Mouse (Mus musculus) A20 (cell line): ENCODE measurements around the gene Ubtd2.

Experiments used
- DNase-seq: peaks from one replicate; pipeline ENCODE4 v3.0.0-alpha.2; 2011; ENCODE audit warnings: low read depth, low spot score

Ubtd2 gene

DNA sequence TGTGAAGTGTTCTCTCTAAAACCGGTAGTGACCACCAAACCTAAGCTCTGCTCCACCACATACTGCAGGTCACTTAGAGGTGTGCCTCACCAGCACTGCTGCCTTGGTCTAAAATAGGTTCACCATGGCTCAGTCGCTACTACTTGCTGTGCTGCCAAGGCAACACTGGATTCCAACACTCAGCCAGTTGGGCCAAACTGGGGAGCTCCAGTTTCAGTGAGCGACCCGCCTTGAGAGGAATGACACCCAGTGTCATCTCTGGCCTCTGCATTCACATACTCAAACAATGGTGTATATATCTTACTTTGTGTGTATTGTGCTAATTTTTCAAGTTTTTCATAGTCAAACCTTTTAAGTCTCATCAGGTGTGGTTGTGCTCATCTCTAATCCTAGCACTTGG is 63.6 kb downstream of the Ubtd2 start:
- no peak for DNase-seq

- DNase-seq, result no peak
Measured at GRCm38 (mm10) chr11:32519354-32519753, 64.2 kb downstream of the Ubtd2 start.

DNA sequence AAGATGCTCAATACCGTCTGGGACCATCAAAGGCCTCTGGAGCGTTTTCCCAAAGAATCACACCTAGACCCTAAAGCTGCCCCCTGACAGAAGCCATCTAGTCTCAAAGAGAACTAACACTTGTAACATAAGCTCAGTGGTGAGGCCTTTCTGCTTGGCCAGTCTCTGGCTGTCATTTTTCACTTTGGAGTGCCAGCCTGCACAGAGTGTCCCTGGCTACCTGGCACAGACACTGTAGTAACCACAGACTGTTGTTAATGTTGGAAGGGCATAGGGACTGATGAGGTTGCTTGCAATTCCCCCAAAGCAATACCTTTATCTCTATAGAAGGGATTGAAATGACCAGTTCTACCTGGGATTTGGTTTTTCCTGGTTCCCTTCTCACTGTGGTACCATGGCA is 66.1 kb downstream of the Ubtd2 start:
- no peak for DNase-seq

DNA sequence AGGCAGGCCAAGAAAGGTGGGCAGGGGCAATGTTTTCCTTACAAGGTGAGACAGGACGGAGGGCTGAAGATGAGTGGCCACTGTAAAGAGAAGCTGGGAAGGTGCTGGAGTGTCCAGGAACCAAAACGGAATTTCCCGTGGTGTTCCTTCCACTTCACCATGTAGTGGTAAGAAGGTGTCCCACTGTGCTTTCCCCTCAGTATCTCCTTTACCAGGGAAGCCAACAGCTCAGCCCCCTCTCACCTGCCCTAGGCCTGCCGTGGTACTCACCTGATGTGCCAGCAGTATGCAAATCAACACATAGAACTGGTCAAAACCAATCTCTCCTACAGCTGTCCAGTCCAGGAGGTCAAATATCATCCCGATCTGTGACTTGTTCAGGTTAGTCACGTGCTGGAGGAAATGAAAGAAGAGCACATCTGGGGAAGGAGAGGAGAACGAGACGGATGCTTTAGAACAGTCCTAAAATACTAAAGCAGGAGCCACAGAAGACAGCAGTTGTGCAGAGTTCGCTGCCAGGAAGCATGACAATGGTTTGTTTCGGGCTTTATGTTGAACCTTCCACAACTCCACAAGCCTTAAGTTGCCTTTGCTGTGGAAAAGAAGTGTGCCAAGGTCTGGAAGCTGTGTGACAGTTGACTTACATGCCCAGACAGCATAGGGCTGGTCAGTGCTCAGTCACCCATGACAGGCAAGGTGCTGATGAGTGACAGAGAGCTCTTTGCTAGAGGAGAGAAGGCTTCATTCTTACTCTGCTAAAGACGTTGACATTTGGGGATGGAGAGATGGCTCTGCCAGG is 69.2 kb downstream of the Ubtd2 start:
- DNase-seq, result peak; percentile 58

DNA sequence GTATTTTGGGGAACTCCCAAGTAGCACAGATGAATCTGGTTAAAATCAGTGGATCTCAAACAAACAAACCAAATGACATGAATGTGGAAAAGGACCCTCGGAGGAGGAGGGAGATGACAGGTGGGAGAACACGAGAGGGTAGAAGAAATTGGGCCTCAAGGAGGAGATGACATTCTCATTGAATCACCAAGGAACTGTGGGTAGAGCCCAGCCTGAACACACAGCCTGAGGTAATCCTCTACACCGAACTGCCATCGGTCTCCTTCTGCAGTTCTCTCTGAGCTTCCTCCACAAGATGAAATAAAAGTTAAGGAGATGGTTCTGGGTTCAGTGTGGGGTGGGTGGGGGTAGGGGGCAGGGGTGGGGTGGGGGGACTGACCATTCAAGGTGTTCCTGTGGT is 71.8 kb downstream of the Ubtd2 start:
- DNase-seq, result no peak

GRCm38 (mm10) chr11:32530151-32530550 is 75.0 kb downstream of the Ubtd2 start:
- DNase-seq, result peak; percentile 39

- no peak for DNase-seq
Measured at GRCm38 (mm10) chr11:32531871-32532764, 76.9 kb downstream of the Ubtd2 start, which contains the start of gene Efcab9. Gene Efcab9 (minus strand): TSS chr11:32532081.

GRCm38 (mm10) chr11:32532765-32533481 is 77.8 kb downstream of the Ubtd2 start, which contains the start of gene Stk10:
Gene Stk10 (plus strand): TSS chr11:32533305.
- DNase-seq, result peak; percentile 94

DNA sequence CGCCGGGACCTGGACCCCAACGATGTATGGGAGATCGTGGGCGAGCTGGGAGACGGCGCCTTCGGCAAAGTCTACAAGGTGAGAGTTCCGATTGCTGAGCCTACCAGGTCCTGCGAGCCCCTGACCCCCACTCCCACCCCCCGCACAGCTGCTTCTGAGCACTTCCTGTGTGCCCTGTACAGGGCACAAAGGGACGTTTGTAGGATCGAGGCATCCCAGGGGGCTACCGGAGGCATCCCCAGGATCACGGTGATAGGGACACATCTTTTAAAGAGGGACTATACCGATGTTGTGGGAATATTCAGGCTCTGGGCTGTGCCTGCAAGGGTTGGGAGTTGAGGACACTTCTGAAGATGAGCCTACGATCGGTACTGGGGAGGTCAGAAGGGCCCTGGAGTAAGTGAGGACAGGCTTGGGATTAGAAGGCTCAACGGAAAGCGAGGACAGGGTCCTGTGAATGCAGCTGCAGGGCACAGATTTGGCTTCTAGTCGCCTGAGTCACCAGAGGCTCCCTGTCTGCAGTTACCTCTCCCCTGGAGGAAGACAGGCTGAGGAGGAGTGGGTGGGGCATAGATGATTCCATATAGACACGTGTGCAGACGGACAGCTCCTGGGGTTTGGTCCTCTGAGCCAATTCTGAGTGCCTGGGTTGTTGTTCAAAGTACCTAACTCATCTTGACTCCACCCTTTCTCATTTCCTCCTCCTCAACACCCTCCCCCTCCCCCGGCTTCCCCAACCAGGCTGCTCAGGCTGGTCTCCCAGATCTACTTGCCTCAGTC is 78.5 kb downstream of the Ubtd2 start:
- DNase-seq, result peak; percentile 78

DNA sequence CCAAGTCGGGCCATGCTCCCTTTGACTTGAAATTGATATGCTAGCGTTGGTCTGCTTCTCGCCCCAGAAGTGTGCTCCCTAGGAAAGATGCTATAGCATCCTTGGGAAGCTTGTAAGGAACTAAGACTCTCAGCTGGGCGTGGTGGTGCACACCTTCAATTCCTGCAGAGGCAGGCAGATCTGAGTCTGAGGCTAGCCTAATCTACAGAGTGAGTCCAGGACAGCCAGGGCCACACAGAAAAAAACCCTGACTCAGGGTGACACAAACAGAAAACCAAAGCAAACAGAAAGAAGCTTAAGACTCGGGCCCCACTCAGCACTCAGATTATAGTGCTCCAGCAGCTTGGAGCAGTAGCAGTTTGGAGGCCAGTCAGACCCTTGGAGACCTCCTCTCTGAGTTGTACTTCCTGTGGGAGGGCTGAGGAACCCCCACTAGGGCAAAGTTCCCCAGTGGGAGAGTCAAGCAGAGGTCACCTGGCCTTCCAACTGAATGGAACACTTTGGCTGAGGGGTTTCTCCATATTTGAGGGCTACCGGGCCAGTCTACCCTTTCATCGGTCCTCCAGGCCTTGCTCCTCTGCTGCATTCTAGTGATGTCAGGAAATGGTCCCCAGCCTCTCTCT is 79.4 kb downstream of the Ubtd2 start:
- no peak for DNase-seq

DNA sequence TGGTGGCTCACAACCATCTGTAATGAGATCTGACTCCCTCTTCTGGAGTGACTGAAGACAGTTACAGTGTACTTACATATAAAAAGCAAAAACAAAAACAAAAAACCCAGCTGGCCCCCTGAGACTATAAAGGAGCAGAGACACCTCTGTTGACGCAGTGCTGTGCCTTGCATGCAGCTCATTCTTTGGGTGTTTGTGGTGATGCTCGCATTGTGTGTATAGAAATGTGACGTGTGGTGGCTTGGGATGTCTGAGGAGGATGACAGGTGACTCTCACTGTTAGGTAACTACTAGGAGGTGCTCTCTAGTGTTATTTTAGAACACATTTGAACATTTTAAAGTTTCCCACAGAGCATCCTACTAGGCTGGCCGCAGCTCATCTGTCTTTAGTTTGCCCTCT is 80.5 kb downstream of the Ubtd2 start:
- DNase-seq, result no peak

- no peak for DNase-seq
Measured at GRCm38 (mm10) chr11:32536954-32537353, 81.8 kb downstream of the Ubtd2 start.

DNA sequence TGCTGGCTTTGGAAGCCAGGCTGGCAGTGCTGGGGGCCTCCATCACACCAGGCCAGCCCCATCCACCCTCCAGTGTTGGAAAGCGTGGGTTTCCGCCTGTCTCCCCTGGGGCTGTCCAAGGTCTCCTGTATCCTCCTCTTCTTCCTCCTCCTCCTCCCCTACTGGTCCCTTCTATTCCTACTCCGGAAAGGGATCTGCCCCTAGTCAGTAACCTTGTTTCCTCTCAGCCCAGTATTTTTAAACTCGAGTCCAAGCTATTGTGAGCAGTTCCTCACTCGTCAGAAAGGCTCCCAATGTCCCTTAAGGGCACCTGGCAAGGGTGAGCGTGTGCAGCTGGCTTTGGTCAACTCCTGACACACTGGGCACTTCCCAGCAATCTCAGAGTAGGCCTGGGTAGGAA is 83.3 kb downstream of the Ubtd2 start:
- DNase-seq, result no peak

GRCm38 (mm10) chr11:32538846-32539245 is 83.7 kb downstream of the Ubtd2 start:
- DNase-seq, result no peak

GRCm38 (mm10) chr11:32539717-32540116 is 84.5 kb downstream of the Ubtd2 start:
- DNase-seq, result no peak

- DNase-seq, result no peak
Measured at GRCm38 (mm10) chr11:32540463-32540862, 85.3 kb downstream of the Ubtd2 start.

- DNase-seq, result no peak
Measured at GRCm38 (mm10) chr11:32542181-32542580, 87.0 kb downstream of the Ubtd2 start.

- peak; percentile 74 for DNase-seq
Measured at GRCm38 (mm10) chr11:32542687-32543411, 87.7 kb downstream of the Ubtd2 start.

DNA sequence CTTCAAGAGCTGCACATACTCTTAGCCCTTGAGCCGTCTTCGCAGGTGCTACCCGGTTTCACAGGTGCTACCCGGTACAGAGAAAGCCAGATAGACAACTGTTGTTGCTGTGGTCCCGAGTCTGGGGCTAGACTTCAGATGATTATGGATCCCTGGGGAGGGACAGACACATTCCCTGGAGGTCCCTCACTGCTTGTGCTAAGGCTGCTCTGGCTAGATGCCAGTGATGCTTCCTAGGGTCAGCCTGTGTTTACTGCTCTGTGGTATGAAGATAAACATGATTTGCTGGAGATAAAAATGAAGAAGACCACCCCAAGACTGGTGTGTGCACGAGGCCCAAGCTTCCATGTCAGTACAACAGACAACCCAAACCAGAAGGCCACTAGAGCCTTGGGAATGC is 88.9 kb downstream of the Ubtd2 start:
- no peak for DNase-seq

DNA sequence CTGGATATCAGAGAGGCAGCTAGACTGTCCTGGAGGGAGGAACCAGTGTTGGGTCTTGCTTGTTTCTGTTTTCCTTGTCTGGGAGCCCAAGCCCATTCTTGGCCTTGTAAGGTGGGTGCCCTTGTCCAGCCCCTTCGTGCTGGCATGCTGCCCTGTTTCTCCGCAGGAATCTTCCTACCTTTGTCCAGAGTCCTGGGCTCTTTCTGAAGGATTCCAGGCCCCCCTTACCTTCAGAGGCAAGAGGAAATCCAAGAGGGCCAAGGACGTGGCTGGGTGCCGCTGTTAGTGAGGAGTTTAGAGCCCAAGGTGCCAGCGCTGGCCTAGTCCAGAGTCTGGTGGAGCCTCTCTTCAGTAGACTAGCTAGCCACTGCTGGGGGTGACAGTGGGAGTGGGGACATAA is 89.3 kb downstream of the Ubtd2 start:
- DNase-seq, result no peak
